Mouse (Mus musculus): ENCODE data around the gene Syk.

- TF ChIP-seq CTCF (IDR thresholded peaks at IDR 0.05; ENCODE audit: borderline replicate concordance, control insufficient read depth, extremely low read depth, insufficient read depth, low read length, poor library complexity) = no peak
- no peak for TF ChIP-seq POLR2A (IDR thresholded peaks at IDR 0.05; ENCODE audit: control insufficient read depth, extremely low read depth, insufficient read depth, low read length, poor library complexity)
Measured at GRCm38 (mm10) chr13:52541385-52542035, 41.5 kb upstream of the Syk start.
